Mouse (Mus musculus) cerebral cortex, adult 2 months (tissue): ENCODE results near the gene Ezh1.

Experiments used
- WGBS: fragments of 180-500 bp; shearing (Covaris S2); methylation state at CpG from one replicate; pipeline ENCODE4 v1.1.7; 2018; 5-methylcytosine and 5-hydroxymethylcytosine counted together

Gene Ezh1

DNA sequence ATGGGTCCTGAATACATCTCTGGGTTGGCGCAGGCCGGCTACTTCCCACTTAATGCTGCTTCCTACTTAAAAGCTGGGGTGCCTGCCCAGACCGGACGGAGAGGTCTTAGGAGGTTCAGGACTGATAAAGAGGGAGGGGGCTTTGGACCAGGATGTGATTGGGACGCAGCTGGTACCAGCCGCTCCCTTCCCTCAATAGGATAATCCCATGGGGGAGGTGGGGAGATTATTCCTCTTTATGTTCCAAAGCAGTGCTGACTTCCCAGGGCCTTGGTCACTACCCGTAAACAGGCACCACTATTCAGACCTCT is 20.4 kb upstream of the Ezh1 start:
- 20% methylated on average over 7 of the region's 7 CpGs for WGBS

DNA sequence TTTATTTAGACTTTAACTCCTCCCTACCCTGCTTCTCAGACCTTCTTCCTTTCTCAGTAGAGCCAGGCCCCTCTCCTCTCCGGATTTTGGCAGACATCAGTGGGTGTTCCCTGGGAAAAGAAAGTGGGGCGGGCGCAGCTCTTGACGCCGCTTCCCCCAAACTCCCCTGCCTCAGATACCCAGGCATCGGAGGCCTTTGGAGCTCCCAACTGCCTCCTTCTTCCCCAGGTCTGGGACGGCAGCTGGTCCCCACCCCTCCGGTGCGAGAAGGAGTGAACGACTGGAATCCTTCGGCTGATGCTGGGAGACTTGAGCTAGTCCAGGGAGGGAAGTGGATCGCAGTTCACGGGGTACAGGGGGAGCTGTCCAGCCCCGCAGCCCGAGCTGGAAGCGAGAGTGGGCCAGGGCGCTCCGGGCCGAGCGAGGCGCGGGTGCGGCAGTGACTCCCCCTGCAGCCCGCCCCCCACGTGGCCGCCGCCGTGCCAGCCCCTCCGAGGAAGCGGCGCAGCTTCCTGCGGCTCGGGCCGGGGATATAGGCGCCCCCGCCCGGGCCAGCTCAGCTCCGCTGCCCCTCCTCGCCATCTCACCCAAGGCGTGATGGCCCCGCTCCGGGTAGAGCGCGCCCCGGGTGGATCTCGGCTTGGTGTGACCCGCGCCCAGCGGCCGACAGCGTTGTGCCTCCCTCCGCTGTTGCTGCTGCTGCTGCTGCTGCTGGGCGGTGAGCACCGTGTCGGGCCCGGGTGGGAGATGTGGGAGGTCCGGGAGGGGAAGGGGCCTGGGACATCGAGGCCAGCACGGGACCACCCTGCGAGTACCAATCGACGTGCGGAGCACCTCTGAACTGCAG is 19.8 kb upstream of the Ezh1 start, which contains the start of gene Ramp2:
Gene Ramp2 (plus strand): TSS at position 174 of the 847 bp plus-strand sequence.
- 1% methylated on average over 63 of the region's 63 CpGs for WGBS

GRCm38 (mm10) chr11:101245071-101245470 is 18.8 kb upstream of the Ezh1 start:
- 77% methylated on average over 4 of the region's 4 CpGs for WGBS

DNA sequence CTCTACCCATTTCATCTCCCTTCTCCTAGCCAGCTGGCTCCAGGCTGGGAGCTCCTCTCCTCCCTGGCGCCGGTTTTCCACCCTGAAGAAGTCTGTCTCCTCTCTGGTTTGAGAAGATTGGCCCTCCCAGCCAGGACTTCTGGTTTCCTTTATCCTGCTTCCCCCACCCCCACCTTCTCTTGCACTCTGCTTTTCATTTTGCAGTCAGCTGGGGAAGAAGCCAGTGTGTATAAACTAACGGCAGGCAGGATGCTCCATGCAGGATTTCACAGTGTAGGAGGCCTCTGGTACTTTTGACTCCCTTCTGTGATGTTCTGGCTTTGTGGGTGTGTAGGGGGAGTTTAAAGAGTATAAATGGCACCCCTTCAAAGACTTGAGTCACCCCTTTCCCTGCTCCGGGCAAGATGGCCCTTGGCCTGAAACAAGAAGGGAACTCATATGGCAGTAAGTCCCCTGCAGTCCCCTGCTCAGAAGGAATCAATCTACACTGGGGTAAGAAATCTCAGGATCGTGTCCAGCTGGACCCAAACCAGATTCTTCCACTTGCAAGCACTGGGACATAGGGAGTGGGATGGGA is 11.9 kb upstream of the Ezh1 start:
- 21% methylated on average over 5 of the region's 5 CpGs for WGBS

DNA sequence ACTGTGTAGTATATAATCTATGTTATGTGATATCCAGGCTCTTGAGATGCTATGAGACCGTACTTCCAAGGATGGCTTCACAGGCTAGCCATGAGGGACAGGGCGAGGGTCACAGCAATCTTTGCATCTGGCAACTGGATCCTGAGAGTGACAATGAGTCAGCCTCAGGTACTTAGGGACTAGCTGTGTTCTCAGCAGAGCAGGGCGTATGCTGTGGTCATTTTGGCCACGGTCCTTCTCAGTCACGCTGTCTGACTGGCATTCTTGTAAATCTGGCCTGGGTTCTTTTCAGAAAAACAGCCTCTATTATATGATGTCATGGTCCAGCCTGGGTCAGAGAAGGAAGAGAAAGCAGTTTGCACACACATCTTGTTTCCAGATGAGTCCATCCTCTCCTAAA is 10.5 kb upstream of the Ezh1 start:
- 97% methylated on average over 5 of the region's 5 CpGs for WGBS

- WGBS: 94% methylated on average over 1 of the region's 1 CpGs
Observed at GRCm38 (mm10) chr11:101233240-101233639, 7.0 kb upstream of the Ezh1 start.

DNA sequence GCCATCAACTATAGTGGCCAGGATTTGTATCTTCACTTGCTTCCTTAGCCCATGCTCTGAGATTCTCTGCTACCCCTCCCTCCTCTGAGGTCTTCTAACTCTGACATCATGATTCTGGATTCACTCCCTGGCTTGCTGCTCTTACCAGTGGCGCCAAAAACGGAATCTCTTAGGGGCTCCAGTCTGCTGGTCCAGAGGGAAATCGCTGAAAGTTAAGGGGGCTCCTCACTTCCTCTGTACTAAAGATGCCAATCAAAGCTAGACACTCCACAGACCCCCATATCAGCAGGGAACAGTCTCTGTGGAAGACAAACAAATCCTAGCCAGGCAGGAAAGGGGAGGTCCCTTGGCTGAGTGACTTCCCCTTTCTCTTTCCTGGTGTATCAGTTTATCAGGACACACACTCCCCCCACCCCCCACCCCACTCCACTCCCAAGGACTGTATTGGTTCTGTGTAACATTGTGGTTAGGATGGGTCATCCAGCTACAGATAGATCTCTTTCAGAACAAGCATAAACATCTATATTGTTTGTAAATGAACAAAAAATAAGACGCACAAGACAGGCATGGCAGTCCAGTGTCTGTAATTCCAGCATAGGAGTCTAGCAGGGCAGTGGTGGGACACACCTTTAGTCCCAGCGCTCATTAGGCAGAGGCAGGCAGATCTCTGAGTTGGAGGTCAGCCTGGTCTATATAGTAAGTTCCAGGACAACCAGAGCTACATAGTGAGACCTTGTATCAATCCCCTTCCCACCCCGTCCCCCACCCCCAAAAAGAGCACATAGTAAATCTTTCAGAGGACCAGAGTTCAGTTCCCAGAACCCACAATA is 6.0 kb upstream of the Ezh1 start:
- 57% methylated on average over 6 of the region's 6 CpGs for WGBS

- 16% methylated on average over 18 of the region's 18 CpGs for WGBS
Observed at GRCm38 (mm10) chr11:101230991-101231871, 5.0 kb upstream of the Ezh1 start.

DNA sequence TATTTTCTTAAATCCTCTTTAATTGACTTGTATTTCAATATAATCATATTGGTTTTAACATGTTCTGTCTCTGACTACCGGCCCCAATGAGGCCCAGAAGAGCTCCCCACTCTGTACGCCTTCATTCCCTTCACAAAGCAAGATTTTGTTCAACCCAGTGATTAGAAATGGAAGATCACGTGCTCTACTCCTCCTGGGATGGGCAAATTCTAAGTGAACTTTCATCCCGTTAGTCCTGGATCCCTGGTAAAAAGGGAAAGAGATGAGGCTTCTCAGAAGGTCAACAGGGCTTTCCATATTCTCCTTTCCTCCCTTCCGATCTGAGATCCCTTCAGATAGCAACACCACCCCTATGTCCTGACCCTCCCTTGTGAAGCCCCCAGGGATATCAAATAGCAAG is 4.3 kb upstream of the Ezh1 start:
- 47% methylated on average over 5 of the region's 5 CpGs for WGBS

DNA sequence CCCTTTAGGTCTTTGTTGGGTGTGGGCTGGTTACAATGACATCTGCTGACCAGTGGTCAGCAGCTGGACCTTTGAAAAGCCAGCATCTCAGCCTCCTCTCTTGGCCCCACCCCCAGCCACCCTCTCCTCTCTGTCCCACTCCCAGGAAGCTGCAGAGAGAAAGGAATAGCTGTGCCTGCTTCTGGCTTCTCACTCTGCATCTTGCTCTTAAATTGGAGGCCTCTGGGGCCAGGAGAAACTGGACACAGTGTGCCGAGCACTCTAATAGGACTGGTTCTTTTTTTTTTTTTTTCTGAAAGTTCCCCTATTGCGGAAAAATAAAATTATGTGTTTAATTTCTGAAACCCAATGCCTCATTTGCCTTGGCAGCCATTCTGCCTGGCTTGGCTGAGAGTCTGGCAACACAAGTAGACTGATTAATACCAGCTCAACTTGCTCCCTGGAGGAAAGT is 3.8 kb upstream of the Ezh1 start:
- 36% methylated on average over 2 of the region's 2 CpGs for WGBS

GRCm38 (mm10) chr11:101229361-101229900 is 3.2 kb upstream of the Ezh1 start:
- WGBS: 32% methylated on average over 8 of the region's 8 CpGs

DNA sequence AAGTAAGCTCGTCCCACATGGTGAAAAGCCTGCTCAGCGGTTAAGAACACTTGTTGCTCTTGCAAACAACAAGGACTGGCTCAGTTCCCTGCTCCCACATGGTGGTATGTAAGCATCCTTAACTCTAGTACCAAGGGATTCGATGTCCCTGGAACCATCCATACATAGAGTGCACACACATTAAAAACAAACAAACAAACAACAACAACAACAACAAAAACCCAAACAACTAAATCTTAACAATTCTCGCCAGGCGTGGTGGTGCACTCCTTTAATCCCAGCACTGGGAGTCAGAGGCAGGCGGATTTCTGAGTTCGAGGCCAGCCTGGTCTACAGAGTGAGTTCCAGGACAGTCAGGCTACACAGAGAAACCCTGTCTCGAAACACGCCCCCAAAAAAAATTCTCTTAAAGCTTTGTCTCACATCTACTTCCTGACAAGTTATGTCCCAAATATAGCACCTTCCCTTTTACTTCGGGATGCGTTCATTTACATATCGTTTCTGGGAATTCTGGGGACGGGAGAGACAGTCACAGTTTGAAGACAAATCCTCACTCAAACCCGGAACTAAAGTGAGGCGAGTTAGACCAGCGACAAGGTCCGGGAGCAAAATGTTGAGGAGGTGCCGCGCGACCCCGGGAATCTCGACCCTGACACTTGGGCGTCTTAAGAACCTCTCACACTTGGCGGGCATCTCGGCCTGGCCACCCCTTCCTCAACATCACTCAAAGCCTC is 765 bp downstream of the Ezh1 start:
- 17% methylated on average over 25 of the region's 25 CpGs for WGBS

DNA sequence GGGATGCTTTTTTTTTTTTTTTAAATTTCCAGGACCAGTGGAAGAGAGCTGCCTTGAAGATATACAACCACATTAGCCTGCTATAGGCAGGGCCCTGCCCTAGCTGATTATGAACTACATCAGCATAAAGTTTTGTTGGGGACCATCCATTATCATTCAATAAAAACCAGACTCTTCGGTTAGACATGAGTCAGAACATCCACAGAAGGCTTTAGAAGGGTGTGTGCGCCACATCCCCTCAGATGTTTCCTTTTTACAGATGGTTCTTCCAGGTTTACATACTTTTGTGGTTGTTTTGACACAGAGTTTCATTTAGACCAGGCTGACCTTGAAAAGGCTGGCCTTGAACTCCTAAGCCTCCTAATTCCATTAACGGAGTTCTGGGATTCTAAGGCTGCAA is 1.9 kb downstream of the Ezh1 start:
- 82% methylated on average over 3 of the region's 3 CpGs for WGBS

DNA sequence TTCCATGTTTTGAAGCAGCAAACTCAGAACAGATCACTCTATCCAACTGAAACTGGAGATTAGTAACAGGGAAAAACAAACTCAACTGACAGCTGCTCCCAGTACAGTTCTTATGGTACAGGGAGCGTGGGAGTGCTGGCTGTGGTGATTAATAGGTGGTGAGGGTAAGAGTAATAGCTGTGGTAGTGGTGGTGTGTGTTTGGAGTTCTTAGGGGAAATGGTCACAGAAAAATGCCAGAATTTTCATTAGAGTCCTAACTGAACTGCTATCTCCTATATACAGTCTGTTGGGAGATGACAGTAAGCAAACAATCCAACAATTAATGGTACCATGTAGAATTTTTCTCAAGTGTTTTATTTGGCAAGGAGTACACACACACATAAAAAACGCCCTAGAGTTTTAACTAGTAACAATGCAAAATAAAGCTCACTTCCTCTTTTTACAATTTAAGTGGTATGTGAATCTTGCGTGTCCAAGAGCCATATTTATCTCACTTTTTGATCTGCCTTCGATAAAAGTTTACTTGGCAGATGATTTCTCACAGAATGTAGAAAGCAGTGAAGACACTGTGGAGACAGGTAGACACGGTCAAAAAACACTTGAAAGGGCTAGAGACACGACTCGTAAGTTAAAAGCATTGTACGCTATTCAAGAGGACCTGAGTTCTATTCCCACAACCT is 4.8 kb downstream of the Ezh1 start:
- WGBS: 84% methylated on average over 8 of the region's 8 CpGs

- WGBS: 62% methylated on average over 2 of the region's 2 CpGs
Observed at GRCm38 (mm10) chr11:101220853-101221252, 5.4 kb downstream of the Ezh1 start.

- 88% methylated on average over 10 of the region's 10 CpGs for WGBS
Observed at GRCm38 (mm10) chr11:101218436-101219055, 7.7 kb downstream of the Ezh1 start.

GRCm38 (mm10) chr11:101216936-101217335 is 9.3 kb downstream of the Ezh1 start:
- WGBS: 91% methylated on average over 5 of the region's 5 CpGs

DNA sequence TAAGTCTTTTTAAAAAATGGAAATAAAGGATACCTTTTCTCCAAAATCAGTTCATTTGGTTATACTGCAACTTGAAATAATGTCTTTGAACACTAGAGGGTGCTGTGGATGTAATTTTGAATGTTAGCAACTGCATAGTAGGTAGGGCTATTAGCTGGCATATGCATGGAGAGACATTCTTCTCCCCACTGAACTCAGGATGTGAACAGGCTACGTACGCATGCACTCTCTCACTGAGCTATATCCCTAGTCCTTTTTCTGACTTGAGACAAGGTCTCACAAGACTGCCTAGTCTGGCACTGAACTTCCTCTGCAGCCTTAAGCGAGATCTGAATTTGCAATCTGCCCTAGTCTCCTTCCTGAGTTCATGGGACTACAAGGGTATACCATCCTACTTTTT is 14.3 kb downstream of the Ezh1 start:
- 30% methylated on average over 3 of the region's 3 CpGs for WGBS

- WGBS: 21% methylated on average over 7 of the region's 7 CpGs
Observed at GRCm38 (mm10) chr11:101200986-101201385, 25.3 kb downstream of the Ezh1 start.

GRCm38 (mm10) chr11:101199555-101199954 is 26.7 kb downstream of the Ezh1 start:
- 94% methylated on average over 3 of the region's 3 CpGs for WGBS
